Comparison of ENCODE assay signal across 8 mouse cellular contexts in the genomic region with DNA sequence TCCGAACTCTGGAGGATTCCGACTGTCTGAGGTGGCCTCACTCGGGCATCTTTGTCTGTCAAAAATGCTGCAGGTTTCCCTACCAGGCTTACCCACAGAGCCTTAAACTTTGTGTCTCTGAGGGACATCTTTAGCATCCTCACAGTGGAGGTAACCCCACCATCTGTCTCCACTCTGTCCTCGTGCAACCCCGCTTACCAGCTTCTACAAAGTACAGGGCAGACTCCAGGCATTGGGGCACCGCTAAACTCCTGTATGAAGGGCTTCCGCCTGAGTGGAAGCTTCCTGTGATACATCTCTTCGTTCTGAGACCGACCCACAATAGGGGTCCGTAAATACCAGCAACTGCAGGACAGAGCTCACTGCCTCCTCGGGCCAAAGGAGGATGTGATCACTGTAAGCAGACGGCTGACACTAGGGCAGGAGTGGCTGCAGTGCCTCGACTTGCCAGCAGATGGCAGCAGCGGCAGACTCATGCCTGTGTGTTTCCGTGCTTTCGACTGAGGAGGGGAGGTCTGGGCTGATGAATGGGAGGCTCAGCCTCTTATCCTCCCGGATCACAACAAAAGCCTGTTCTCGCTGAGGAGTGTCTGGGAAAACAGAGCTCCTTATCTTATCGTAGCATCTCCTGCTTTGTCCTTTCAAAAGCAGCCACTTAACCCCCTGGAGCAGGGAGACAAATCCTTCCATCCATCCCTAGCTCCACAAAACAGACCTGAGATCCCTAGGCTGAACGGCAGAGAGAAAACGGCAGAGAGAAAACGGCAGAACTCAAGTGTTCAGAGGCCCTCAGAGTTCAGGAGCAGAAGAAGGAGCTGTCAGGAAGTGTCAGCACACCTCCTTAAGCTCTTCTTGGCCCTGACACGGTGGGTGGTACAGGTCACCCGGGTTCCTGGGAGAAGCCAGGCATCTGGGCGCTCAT.
A peak's percentile ranks its signal among the peaks of the same experiment; 100 is the strongest.
DNase-seq lines count a peak whose midpoint lies in the region; ATAC-seq and TF ChIP-seq lines count a peak whose summit lies in the region.

No protein-coding gene starts in this region.

- no peak overlapping the region for H3K4me3 ChIP-seq in E14TG2a.4 (replicated peaks; ENCODE audit: low read length)
- H3K4me3 ChIP-seq in forebrain, embryonic 13.5 days, result 0 out of 2 replicates have a peak overlapping the region, but pooled peaks have one; percentile 12
- H3K4me3 ChIP-seq in liver, postnatal 0 days (ENCODE audit: low read depth, low read length), result no peak overlapping the region

- TF ChIP-seq EP300 in liver, postnatal 0 days (IDR thresholded peaks at IDR 0.05; ENCODE audit: low read depth), result no peak

- H3K36me3 ChIP-seq in E14TG2a.4 (ENCODE audit: insufficient read depth, low read length), result no peaks in the 10 kb centered on the region
- no peaks in the 10 kb centered on the region for H3K36me3 ChIP-seq in forebrain, embryonic 13.5 days (ENCODE audit: poor library complexity, severe bottlenecking)
- H3K36me3 ChIP-seq in liver, postnatal 0 days (replicated peaks; ENCODE audit: insufficient read depth, low read length), result no peaks in the 10 kb centered on the region

- peaks cover 17% of the 10 kb centered on the region for H3K4me1 ChIP-seq in E14TG2a.4 (replicated peaks; ENCODE audit: low read depth, low read length)
- peaks cover 8% of the 10 kb centered on the region for H3K4me1 ChIP-seq in forebrain, embryonic 13.5 days
- no peaks in the 10 kb centered on the region for H3K4me1 ChIP-seq in liver, postnatal 0 days (ENCODE audit: insufficient read depth)

- intact Hi-C loops in heart, postnatal 10 days (cut with DNase I), result loop anchor here (2.0 to 10.0 kb wide), 5 partner anchors 101 to 843 kb away; a partner anchor contains a TSS

- peak; percentile 30 for DNase-seq in c-Kit-positive CD71-positive TER-119-positive erythroid progenitor cells, embryonic 14.5 days (ENCODE audit: low spot score)
- peak; percentile 92 to 96 for DNase-seq in heart, postnatal 10 days
- peak; percentile 95 to 98 for DNase-seq in kidney, postnatal 4 days
- DNase-seq in liver, postnatal 0 days, result peak; percentile 89
- peak; percentile 68 to 69 for DNase-seq in thymus, adult 18-20 months

- ATAC-seq in forebrain, embryonic 13.5 days, result peak; percentile 89
- ATAC-seq in liver, postnatal 0 days, result peak; percentile 48
- ATAC-seq in neutrophil, adult 5-6 weeks (ENCODE audit: extremely low read depth, insufficient number of reproducible peaks, low FRiP score, poor library complexity, severe bottlenecking), result peak; percentile 86

- peak overlapping the region; percentile 55 for H3K4me2 ChIP-seq in forebrain, embryonic 13.5 days
- no peak overlapping the region for H3K4me2 ChIP-seq in liver, postnatal 0 days (ENCODE audit: low read depth, low read length)

- TF ChIP-seq CTCF in E14TG2a.4 (conservative IDR thresholded peaks at IDR 0.05; ENCODE audit: low read length), result peak; percentile 95
- peak; percentile 99 for TF ChIP-seq CTCF in liver, postnatal 0 days (IDR thresholded peaks at IDR 0.05; ENCODE audit: low read depth)

- peak overlapping the region; percentile 60 for H3K9ac ChIP-seq in forebrain, embryonic 13.5 days
- H3K9ac ChIP-seq in liver, postnatal 0 days (replicated peaks), result no peak overlapping the region

- H3K27ac ChIP-seq in forebrain, embryonic 13.5 days, result no peak overlapping the region; the same call in 1 of the 2 replicates
- H3K27ac ChIP-seq in liver, postnatal 0 days (ENCODE audit: low read depth), result no peak overlapping the region

- peaks cover 5% of the 10 kb centered on the region; the same call in 1 of the 2 replicates for H3K27me3 ChIP-seq in E14TG2a.4 (ENCODE audit: insufficient read depth, low read length)
- no peaks in the 10 kb centered on the region for H3K27me3 ChIP-seq in forebrain, embryonic 13.5 days
- no peaks in the 10 kb centered on the region for H3K27me3 ChIP-seq in liver, postnatal 0 days (ENCODE audit: insufficient read depth, low read length)

- WGBS in forebrain, embryonic 13.5 days, result 19% methylated on average over 25 of the region's 25 CpGs
- 23% methylated on average over 25 of the region's 25 CpGs for WGBS in liver, postnatal 0 days (ENCODE audit: insufficient replicate concordance)

- peaks cover 7% of the 10 kb centered on the region for H3K9me3 ChIP-seq in E14TG2a.4 (ENCODE audit: low read length)
- no peaks in the 10 kb centered on the region for H3K9me3 ChIP-seq in forebrain, embryonic 13.5 days (replicated peaks)
- H3K9me3 ChIP-seq in liver, postnatal 0 days (ENCODE audit: low read length), result no peaks in the 10 kb centered on the region

Comparison
In these comparisons a context has a peak if more than half of its experiments do, and no peak if none do; other contexts are left out.
1. DNase-seq: peak in every context shown above with its lines; median percentile 96 in kidney, postnatal 4 days; 94 in heart, postnatal 10 days; 89 in liver, postnatal 0 days; 68 in thymus, adult 18-20 months; 30 in c-Kit-positive CD71-positive TER-119-positive erythroid progenitor cells, embryonic 14.5 days.